Mouse (Mus musculus): Measurements from ENCODE around the gene Efcab1. TPM values are rescaled to one million over a fixed set of nuclear protein-coding genes. Genes with fewer than 3 reads are reported as not detected.

Efcab1 gene
- total and polyA plus RNA-seq, 3 experiments = not detected

GRCm38 (mm10) chr16:15014724-15015123, 108.3 kb downstream of the Efcab1 start:
- H3K36me3 ChIP-seq (replicated peaks in 1 of 2; ENCODE audit: control insufficient read depth in 1 of 2, insufficient read depth in 1 of 2, low read length in 1 of 2) = no peaks in the 10 kb centered on the region
- H3K79me2 ChIP-seq (replicated peaks; ENCODE audit: control insufficient read depth, extremely low read depth, insufficient read depth, poor library complexity, severe bottlenecking) = no peaks in the 10 kb centered on the region
- no peak overlapping the region for H3K4me2 ChIP-seq (ENCODE audit: insufficient read depth, low read depth, poor library complexity, severe bottlenecking)
- no peaks in the 10 kb centered on the region for H3K27me3 ChIP-seq (replicated peaks)
- in situ Hi-C loops (cut with MboI; ENCODE audit: low pct_ligation_motif_present, low pct_unique_long_range_greater_than_20kb, low sequenced_read_pairs) (no loop called here), dilution Hi-C loops (cut with MboI; ENCODE audit: extremely low pct_ligation_motif_present, extremely low pct_unique_long_range_greater_than_20kb, low sequenced_read_pairs) (no loop called here)
- peaks cover 0 to 12% of the 10 kb centered on the region in 2 experiments; a peak in 1 of 4 replicates for H3K4me1 ChIP-seq (ENCODE audit: control insufficient read depth in 1 of 2, insufficient read depth in 2 of 2)
- TF ChIP-seq ETS1 (conservative IDR thresholded peaks at IDR 0.05; ENCODE audit: low read depth, low read length) (no peak), MYC (IDR thresholded peaks at IDR 0.05; ENCODE audit: low read depth, low read length) (no peak), JUN (IDR thresholded peaks at IDR 0.05; ENCODE audit: insufficient read depth, low read depth, low read length) (no peak), TCF12 (IDR thresholded peaks at IDR 0.05; ENCODE audit: low read depth, low read length) (no peak), ZKSCAN1 (IDR thresholded peaks at IDR 0.05; ENCODE audit: borderline replicate concordance, low read depth, low read length) (no peak), ZMIZ1 (IDR thresholded peaks at IDR 0.05; ENCODE audit: low read depth, low read length) (no peak), NELFE (IDR thresholded peaks at IDR 0.05; ENCODE audit: low read depth, low read length) (no peak), IRF4 (IDR thresholded peaks at IDR 0.05; ENCODE audit: low read depth, low read length) (no peak), CTCF (conservative IDR thresholded peaks at IDR 0.05 in 1 of 2, IDR thresholded peaks at IDR 0.05 in 1 of 2; ENCODE audit: low read depth in 2 of 2, low read length in 2 of 2) (no peak), MAZ (IDR thresholded peaks at IDR 0.05; ENCODE audit: low read depth, low read length) (no peak), CHD2 (IDR thresholded peaks at IDR 0.05; ENCODE audit: low read length) (no peak), POLR2AphosphoS2 (IDR thresholded peaks at IDR 0.05; ENCODE audit: low read depth, low read length) (no peak), USF2 (conservative IDR thresholded peaks at IDR 0.05; ENCODE audit: low read depth, low read length) (no peak), SMC3 (IDR thresholded peaks at IDR 0.05; ENCODE audit: low read depth, low read length) (no peak), EP300 (IDR thresholded peaks at IDR 0.05; ENCODE audit: low read length) (no peak), ZC3H11A (IDR thresholded peaks at IDR 0.05; ENCODE audit: low read depth, low read length) (no peak)
- no peak overlapping the region for H3K27ac ChIP-seq (ENCODE audit: insufficient read depth, low read depth)
- DNase-seq (ENCODE audit: extremely low read depth) = no peak
- no peak overlapping the region for H3K9ac ChIP-seq (ENCODE audit: insufficient read depth, low read depth)
- H3K4me3 ChIP-seq (replicated peaks in 1 of 3; ENCODE audit: low read depth in 2 of 3, low read length in 2 of 3, poor library complexity in 1 of 3) = no peak overlapping the region
- no peaks in the 10 kb centered on the region for H3K9me3 ChIP-seq (replicated peaks; ENCODE audit: low read length)

All from CH12.LX (cell line).